Comparison of ENCODE assay signal across 13 mouse cellular contexts in the genomic region with DNA sequence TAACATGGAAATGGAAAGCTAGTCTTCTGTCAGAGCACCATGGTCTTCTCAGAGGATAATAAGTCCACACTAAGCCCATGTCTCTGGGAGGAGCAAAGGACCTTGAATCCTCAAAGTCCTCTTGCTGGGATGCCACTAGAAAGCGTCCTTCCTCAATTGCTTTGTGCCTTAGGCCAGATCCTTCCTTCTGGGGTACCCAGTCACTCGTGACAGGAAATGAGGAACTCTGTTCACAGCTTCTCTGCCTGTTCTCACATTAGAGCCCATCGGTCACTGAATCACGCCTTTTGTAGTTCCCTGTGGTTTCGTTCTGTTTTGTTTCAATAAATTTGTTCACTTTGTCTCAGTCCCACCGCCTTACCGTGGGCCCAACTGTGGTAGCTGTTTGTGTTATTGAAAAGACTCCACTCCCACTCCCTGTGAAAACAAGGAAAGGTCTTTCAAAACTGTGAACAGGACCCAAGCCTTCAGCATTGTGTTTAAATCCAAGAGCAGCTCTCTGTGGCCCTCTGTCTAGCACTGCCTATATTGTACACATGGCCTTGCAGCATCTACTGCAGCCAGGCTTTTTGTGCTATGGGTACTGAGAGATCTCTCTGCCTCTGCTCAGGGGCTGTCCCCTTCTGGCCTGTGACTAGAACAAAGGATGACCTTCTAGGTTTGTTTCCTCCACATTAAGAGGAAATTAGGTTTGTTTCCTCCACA.
A peak's percentile ranks its signal among the peaks of the same experiment; 100 is the strongest.
DNase-seq lines count a peak whose midpoint lies in the region; ATAC-seq lines count a peak whose summit lies in the region.
"Had no signal": no experiment of that assay in that cellular context is flagged by ENCODE, and none has a peak within 500 bp of the region (broad histone marks: within the 10 kb centered on the region; RNA-seq: fewer than 3 reads in every experiment).

No protein-coding gene starts in this region.

- no peaks in the 10 kb centered on the region for H3K36me3 ChIP-seq in midbrain, embryonic 11.5 days (ENCODE audit: control insufficient read depth, insufficient read depth, low read length)
- no peaks in the 10 kb centered on the region for H3K36me3 ChIP-seq in midbrain, embryonic 15.5 days (replicated peaks)
- no peaks in the 10 kb centered on the region for H3K36me3 ChIP-seq in stomach, embryonic 15.5 days
- H3K36me3 ChIP-seq: liver, embryonic 15.5 days had no signal

- no peak overlapping the region for H3K4me2 ChIP-seq in midbrain, embryonic 11.5 days
- no peak overlapping the region for H3K4me2 ChIP-seq in midbrain, embryonic 15.5 days
- H3K4me2 ChIP-seq in stomach, embryonic 15.5 days = no peak overlapping the region
- H3K4me2 ChIP-seq: liver, embryonic 15.5 days had no signal

- peaks cover 7% of the 10 kb centered on the region for H3K4me1 ChIP-seq in midbrain, embryonic 11.5 days (ENCODE audit: control insufficient read depth, insufficient read depth, low read length)
- peaks cover 16% of the 10 kb centered on the region for H3K4me1 ChIP-seq in midbrain, embryonic 15.5 days
- 0 out of 2 replicates have a peak, but pooled peaks cover 3% of the 10 kb centered on the region for H3K4me1 ChIP-seq in stomach, embryonic 15.5 days
- H3K4me1 ChIP-seq: liver, embryonic 15.5 days had no signal

- no peak overlapping the region for H3K27ac ChIP-seq in midbrain, embryonic 11.5 days (ENCODE audit: low read depth, low read length)
- no peak overlapping the region for H3K27ac ChIP-seq in midbrain, embryonic 15.5 days
- H3K27ac ChIP-seq in stomach, embryonic 15.5 days = 0 out of 2 replicates have a peak overlapping the region, but pooled peaks have one; percentile 0
- H3K27ac ChIP-seq: left cerebral cortex, adult 2 months; liver, embryonic 15.5 days had no signal

- H3K9ac ChIP-seq in midbrain, embryonic 11.5 days (ENCODE audit: low read length) = no peak overlapping the region
- H3K9ac ChIP-seq in midbrain, embryonic 15.5 days = no peak overlapping the region
- no peak overlapping the region for H3K9ac ChIP-seq in stomach, embryonic 15.5 days
- H3K9ac ChIP-seq: liver, embryonic 15.5 days had no signal

- no peaks in the 10 kb centered on the region for H3K27me3 ChIP-seq in midbrain, embryonic 11.5 days (ENCODE audit: control insufficient read depth, insufficient read depth, low read length)
- H3K27me3 ChIP-seq in midbrain, embryonic 15.5 days (replicated peaks) = no peaks in the 10 kb centered on the region
- H3K27me3 ChIP-seq in stomach, embryonic 15.5 days (replicated peaks) = no peaks in the 10 kb centered on the region
- H3K27me3 ChIP-seq: liver, embryonic 15.5 days had no signal

- 67% methylated on average over 7 of the region's 7 CpGs for WGBS in midbrain, embryonic 11.5 days
- 57% methylated on average over 7 of the region's 7 CpGs for WGBS in midbrain, embryonic 15.5 days
- WGBS in stomach, embryonic 15.5 days = 76% methylated on average over 7 of the region's 7 CpGs

- 0 out of 2 replicates have a peak, but pooled peaks have one; percentile 18 for ATAC-seq in frontal cortex, adult (ENCODE audit: low TSS enrichment)
- no peak for ATAC-seq in midbrain, embryonic 11.5 days (ENCODE audit: low FRiP score)
- ATAC-seq in midbrain, embryonic 15.5 days (replicated peaks) = no peak
- ATAC-seq in hematopoietic stem cell, adult 5-6 weeks (replicated peaks in 1 of 2; ENCODE audit: insufficient read depth in 1 of 2, low FRiP score in 2 of 2, low TSS enrichment in 1 of 2, low read depth in 1 of 2, poor library complexity in 2 of 2, severe bottlenecking in 2 of 2) = peak; percentile 85 to 92
- no peak for ATAC-seq in stomach, embryonic 15.5 days (ENCODE audit: insufficient read depth, low FRiP score, low read depth)
- ATAC-seq: inflammation-experienced regulatory T-cells, adult 6 months had no signal

- no peak for DNase-seq in frontal cortex, postnatal 36 days (ENCODE audit: low spot score in 2 of 2)
- DNase-seq in midbrain, embryonic 11.5 days (ENCODE audit: low spot score, missing footprints) = peak; percentile 82
- DNase-seq in thymus, postnatal 4 days = no peak
- DNase-seq in lung, postnatal 4 days = no peak
- DNase-seq: adrenal gland, postnatal 14 days; cerebellum, postnatal 14 days had no signal

- H3K9me3 ChIP-seq in midbrain, embryonic 11.5 days (ENCODE audit: control insufficient read depth, low read length) = no peaks in the 10 kb centered on the region
- no peaks in the 10 kb centered on the region for H3K9me3 ChIP-seq in midbrain, embryonic 15.5 days
- no peaks in the 10 kb centered on the region for H3K9me3 ChIP-seq in stomach, embryonic 15.5 days
- H3K9me3 ChIP-seq: liver, embryonic 15.5 days had no signal

- no peak overlapping the region for H3K4me3 ChIP-seq in midbrain, embryonic 11.5 days (ENCODE audit: low read depth, low read length)
- H3K4me3 ChIP-seq in midbrain, embryonic 15.5 days = no peak overlapping the region
- H3K4me3 ChIP-seq in stomach, embryonic 15.5 days (replicated peaks) = no peak overlapping the region
- H3K4me3 ChIP-seq: left cerebral cortex, adult 2 months; liver, embryonic 15.5 days had no signal

Comparison
In these comparisons a context has a peak if more than half of its experiments do, and no peak if none do; other contexts are left out.
1. ATAC-seq: peak in frontal cortex, adult (single experiment) and hematopoietic stem cell, adult 5-6 weeks (2 of 2); none in midbrain, embryonic 11.5 days (single experiment), midbrain, embryonic 15.5 days (single experiment) and stomach, embryonic 15.5 days (single experiment).